ENCODE assay signal across 11 mouse cellular contexts in the genomic region with DNA sequence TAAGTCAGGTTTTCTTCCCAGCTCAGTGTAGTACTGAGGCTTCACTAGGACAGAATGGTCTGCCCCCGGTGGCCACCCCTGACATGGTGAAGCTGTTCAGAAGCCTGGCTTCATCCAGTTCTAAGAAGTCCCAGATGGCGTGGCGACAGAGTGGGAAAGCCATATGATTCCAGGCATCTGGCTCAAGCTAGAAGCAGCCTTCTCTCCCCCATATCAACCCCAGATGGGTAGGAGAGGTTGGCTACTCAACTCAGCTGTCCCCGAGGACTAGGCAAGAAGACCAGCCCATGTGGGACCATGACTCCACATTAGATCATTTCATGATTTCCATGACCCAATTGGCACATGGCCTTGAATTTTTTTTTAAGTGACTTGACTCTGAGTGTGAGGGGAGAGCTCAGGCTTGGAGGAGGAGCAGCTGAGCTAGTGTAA. TPM values are rescaled to one million over a fixed set of nuclear protein-coding genes. Genes with fewer than 3 reads are reported as not detected.
A peak's percentile ranks its signal among the peaks of the same experiment; 100 is the strongest.
DNase-seq lines count a peak whose midpoint lies in the region; ATAC-seq and TF ChIP-seq lines count a peak whose summit lies in the region.
"Had no signal": no experiment of that assay in that cellular context is flagged by ENCODE, and none has a peak within 500 bp of the region (broad histone marks: within the 10 kb centered on the region; RNA-seq: fewer than 3 reads in every experiment).

No protein-coding gene starts in this region.

- peaks cover 44% of the 10 kb centered on the region for H3K36me3 ChIP-seq in forebrain, embryonic 14.5 days (ENCODE audit: control insufficient read depth, insufficient read depth, low read length)
- peaks cover 66% of the 10 kb centered on the region for H3K36me3 ChIP-seq in forebrain, embryonic 12.5 days (replicated peaks)
- no peaks in the 10 kb centered on the region for H3K36me3 ChIP-seq in liver, embryonic 14.5 days (replicated peaks; ENCODE audit: control insufficient read depth, insufficient read depth, low read depth)
- no peaks in the 10 kb centered on the region; the same call in 1 of the 2 replicates for H3K36me3 ChIP-seq in liver, embryonic 11.5 days (ENCODE audit: control insufficient read depth, insufficient read depth, low read length)
- H3K36me3 ChIP-seq in intestine, embryonic 16.5 days (ENCODE audit: control insufficient read depth, insufficient read depth, low read length): peaks cover 17% of the 10 kb centered on the region
- H3K36me3 ChIP-seq in thymus, adult 2 months (ENCODE audit: control insufficient read depth, insufficient read depth, low read length): no peaks in the 10 kb centered on the region

- no peak for ATAC-seq in forebrain, embryonic 14.5 days
- ATAC-seq in forebrain, embryonic 12.5 days (ENCODE audit: low FRiP score): no peak
- ATAC-seq in liver, embryonic 14.5 days (ENCODE audit: insufficient read depth): no peak
- ATAC-seq in liver, embryonic 11.5 days (replicated peaks; ENCODE audit: low FRiP score): no peak
- peak; percentile 44; the same call in 1 of the 2 replicates for ATAC-seq in intestine, embryonic 16.5 days

- H3K4me2 ChIP-seq in forebrain, embryonic 14.5 days (ENCODE audit: low read length): no peak overlapping the region
- no peak overlapping the region for H3K4me2 ChIP-seq in forebrain, embryonic 12.5 days
- H3K4me2 ChIP-seq in liver, embryonic 14.5 days (ENCODE audit: low read depth): no peak overlapping the region
- no peak overlapping the region for H3K4me2 ChIP-seq in liver, embryonic 11.5 days
- no peak overlapping the region for H3K4me2 ChIP-seq in intestine, embryonic 16.5 days (ENCODE audit: low read depth, low read length)
- H3K4me2 ChIP-seq: heart, embryonic 13.5 days had no signal

- peak; percentile 29 for DNase-seq in forebrain, embryonic 14.5 days (ENCODE audit: low spot score)
- no peak for DNase-seq in liver, embryonic 14.5 days (ENCODE audit: low read depth in 3 of 3, low spot score in 3 of 3)
- no peak for DNase-seq in liver, embryonic 11.5 days (ENCODE audit: low spot score)
- peak; percentile 25 to 41 for DNase-seq in adrenal gland, postnatal 36 days
- no peak for DNase-seq in urinary bladder, adult 18-20 months (ENCODE audit: low spot score in 2 of 2)
- no peak for DNase-seq in thymus, adult 2 months
- DNase-seq: cerebellum, adult 11 months had no signal

- peak; percentile 30 for TF ChIP-seq CTCF in liver, embryonic 14.5 days (IDR thresholded peaks at IDR 0.05; ENCODE audit: low read depth)
- TF ChIP-seq CTCF in thymus, adult 2 months (IDR thresholded peaks at IDR 0.05; ENCODE audit: borderline replicate concordance, control insufficient read depth, extremely low read depth, insufficient read depth, low read length, poor library complexity): no peak

- 83% methylated on average over 4 of the region's 4 CpGs for WGBS in forebrain, embryonic 14.5 days
- 89% methylated on average over 4 of the region's 4 CpGs for WGBS in forebrain, embryonic 12.5 days
- WGBS in liver, embryonic 14.5 days (ENCODE audit: insufficient replicate concordance): 65% methylated on average over 4 of the region's 4 CpGs
- 81% methylated on average over 4 of the region's 4 CpGs for WGBS in liver, embryonic 11.5 days
- 75% methylated on average over 4 of the region's 4 CpGs for WGBS in intestine, embryonic 16.5 days
- 92% methylated on average over 4 of the region's 4 CpGs for WGBS in thymus, adult 2 months

- H3K9me3 ChIP-seq in forebrain, embryonic 14.5 days (replicated peaks; ENCODE audit: control insufficient read depth, low read length): no peaks in the 10 kb centered on the region
- no peaks in the 10 kb centered on the region for H3K9me3 ChIP-seq in forebrain, embryonic 12.5 days
- H3K9me3 ChIP-seq in liver, embryonic 14.5 days (ENCODE audit: control insufficient read depth, low read length): no peaks in the 10 kb centered on the region
- H3K9me3 ChIP-seq in liver, embryonic 11.5 days (ENCODE audit: control insufficient read depth, low read length): no peaks in the 10 kb centered on the region
- H3K9me3 ChIP-seq in intestine, embryonic 16.5 days (ENCODE audit: control insufficient read depth, low read length): no peaks in the 10 kb centered on the region
- H3K9me3 ChIP-seq: heart, embryonic 13.5 days had no signal

- H3K4me3 ChIP-seq in forebrain, embryonic 14.5 days (ENCODE audit: low read depth, low read length): no peak overlapping the region
- H3K4me3 ChIP-seq in forebrain, embryonic 12.5 days (replicated peaks): no peak overlapping the region
- H3K4me3 ChIP-seq in liver, embryonic 14.5 days (ENCODE audit: insufficient read depth in 1 of 2, low read depth in 2 of 2, low read length in 2 of 2): no peak overlapping the region
- H3K4me3 ChIP-seq in liver, embryonic 11.5 days (ENCODE audit: low read depth, low read length): no peak overlapping the region
- H3K4me3 ChIP-seq in intestine, embryonic 16.5 days (ENCODE audit: low read length): no peak overlapping the region
- H3K4me3 ChIP-seq in thymus, adult 2 months (ENCODE audit: control insufficient read depth, insufficient read depth, low read length): no peak overlapping the region
- H3K4me3 ChIP-seq: heart, embryonic 13.5 days had no signal

- no peak overlapping the region for H3K27ac ChIP-seq in forebrain, embryonic 14.5 days (ENCODE audit: low read depth, low read length)
- H3K27ac ChIP-seq in forebrain, embryonic 12.5 days: no peak overlapping the region
- H3K27ac ChIP-seq in liver, embryonic 14.5 days: no peak overlapping the region
- H3K27ac ChIP-seq in liver, embryonic 11.5 days (ENCODE audit: low read depth, low read length): no peak overlapping the region
- no peak overlapping the region for H3K27ac ChIP-seq in intestine, embryonic 16.5 days (ENCODE audit: low read length)
- no peak overlapping the region for H3K27ac ChIP-seq in thymus, adult 2 months (ENCODE audit: control insufficient read depth, insufficient read depth, low read length)
- H3K27ac ChIP-seq: heart, embryonic 13.5 days had no signal

- H3K4me1 ChIP-seq in forebrain, embryonic 14.5 days (ENCODE audit: control insufficient read depth, insufficient read depth, low read length): peaks cover 12% of the 10 kb centered on the region
- peaks cover 9% of the 10 kb centered on the region for H3K4me1 ChIP-seq in forebrain, embryonic 12.5 days
- no peaks in the 10 kb centered on the region for H3K4me1 ChIP-seq in liver, embryonic 14.5 days (replicated peaks; ENCODE audit: control insufficient read depth in 2 of 2, insufficient read depth in 2 of 2, low read length in 1 of 2)
- H3K4me1 ChIP-seq in liver, embryonic 11.5 days (replicated peaks; ENCODE audit: control insufficient read depth, insufficient read depth, low read length): no peaks in the 10 kb centered on the region
- 0 out of 2 replicates have a peak, but pooled peaks cover 2% of the 10 kb centered on the region for H3K4me1 ChIP-seq in intestine, embryonic 16.5 days (ENCODE audit: control insufficient read depth, insufficient read depth, low read length)
- H3K4me1 ChIP-seq in thymus, adult 2 months (replicated peaks; ENCODE audit: control insufficient read depth, insufficient read depth, low read length): no peaks in the 10 kb centered on the region
- H3K4me1 ChIP-seq: heart, embryonic 13.5 days had no signal

- TF ChIP-seq EP300 in liver, embryonic 14.5 days (IDR thresholded peaks at IDR 0.05; ENCODE audit: low read depth): no peak

- no peaks in the 10 kb centered on the region for H3K27me3 ChIP-seq in forebrain, embryonic 14.5 days (replicated peaks; ENCODE audit: control insufficient read depth, insufficient read depth, low read length)
- H3K27me3 ChIP-seq in forebrain, embryonic 12.5 days: no peaks in the 10 kb centered on the region
- H3K27me3 ChIP-seq in liver, embryonic 14.5 days (ENCODE audit: control insufficient read depth, insufficient read depth, low read length): no peaks in the 10 kb centered on the region
- H3K27me3 ChIP-seq in liver, embryonic 11.5 days (replicated peaks; ENCODE audit: control insufficient read depth, insufficient read depth, low read length): no peaks in the 10 kb centered on the region
- no peaks in the 10 kb centered on the region for H3K27me3 ChIP-seq in intestine, embryonic 16.5 days (replicated peaks; ENCODE audit: control insufficient read depth, insufficient read depth, low read length)
- H3K27me3 ChIP-seq in thymus, adult 2 months (ENCODE audit: control insufficient read depth, insufficient read depth, low read length): no peaks in the 10 kb centered on the region
- H3K27me3 ChIP-seq: CH12.LX; heart, embryonic 13.5 days had no signal

- H3K9ac ChIP-seq in forebrain, embryonic 14.5 days (ENCODE audit: low read length): no peak overlapping the region
- no peak overlapping the region for H3K9ac ChIP-seq in forebrain, embryonic 12.5 days
- no peak overlapping the region for H3K9ac ChIP-seq in liver, embryonic 14.5 days (replicated peaks)
- H3K9ac ChIP-seq in liver, embryonic 11.5 days (ENCODE audit: low read depth, low read length): no peak overlapping the region
- no peak overlapping the region for H3K9ac ChIP-seq in intestine, embryonic 16.5 days (ENCODE audit: low read depth, low read length)
- H3K9ac ChIP-seq: heart, embryonic 13.5 days had no signal

- TF ChIP-seq POLR2A in thymus, adult 2 months (IDR thresholded peaks at IDR 0.05; ENCODE audit: control insufficient read depth, extremely low read depth, insufficient read depth, low read length, poor library complexity): no peak

RNA-seq across cellular contexts. Expression of a gene that starts 27.5 kb away (rescaled TPM):
- polyA plus RNA-seq in forebrain, embryonic 14.5 days (2014; fragmentation: Nextera tagmentation; extraction: Ambion mirVana): 13.4 and 17.0 TPM in 2 replicates
- polyA plus RNA-seq in forebrain, embryonic 12.5 days (2016; fragmentation: Nextera tagmentation; extraction: Ambion mirVana): 25.2 and 26.0 TPM in 2 replicates
- polyA plus RNA-seq in liver, embryonic 14.5 days (2012; rRNA removed): 0.75 and 0.83 TPM in 2 replicates
- 0.56 and 0.89 TPM in 2 replicates for polyA plus RNA-seq in liver, embryonic 14.5 days (2014; fragmentation: Nextera tagmentation; extraction: Ambion mirVana)
- 7.4 and 8.2 TPM in 2 replicates for polyA plus RNA-seq in liver, embryonic 11.5 days (2014; fragmentation: Nextera tagmentation; extraction: Ambion mirVana)
- total RNA-seq in adrenal gland, postnatal 36 days (2021): 10 to 100 TPM in 1 of 2 experiments, 1 to 10 TPM in 1; 5.7 to 10.7 TPM
- 9.6 and 10.0 TPM in 2 replicates for polyA plus RNA-seq in intestine, embryonic 16.5 days (2015; fragmentation: Nextera tagmentation; extraction: Ambion mirVana)
- polyA plus RNA-seq in thymus, adult 2 months (2012; rRNA removed): 6.8 and 7.5 TPM in 2 replicates

Comparison
In these comparisons a context has a peak if more than half of its experiments do, and no peak if none do; other contexts are left out.
1. DNase-seq: peak in forebrain, embryonic 14.5 days (single experiment) and adrenal gland, postnatal 36 days (2 of 2); none in liver, embryonic 14.5 days (0 of 3), liver, embryonic 11.5 days (single experiment), urinary bladder, adult 18-20 months (0 of 2) and thymus, adult 2 months (single experiment).